Mouse (Mus musculus) B cell, adult 2 months (primary cell): Measurements from ENCODE around the gene Gse1.

Experiments used
- DNase-seq, 2 experiments: peaks; one replicate each; pipeline ENCODE4 v3.0.0; 2022

Gse1 gene

DNA sequence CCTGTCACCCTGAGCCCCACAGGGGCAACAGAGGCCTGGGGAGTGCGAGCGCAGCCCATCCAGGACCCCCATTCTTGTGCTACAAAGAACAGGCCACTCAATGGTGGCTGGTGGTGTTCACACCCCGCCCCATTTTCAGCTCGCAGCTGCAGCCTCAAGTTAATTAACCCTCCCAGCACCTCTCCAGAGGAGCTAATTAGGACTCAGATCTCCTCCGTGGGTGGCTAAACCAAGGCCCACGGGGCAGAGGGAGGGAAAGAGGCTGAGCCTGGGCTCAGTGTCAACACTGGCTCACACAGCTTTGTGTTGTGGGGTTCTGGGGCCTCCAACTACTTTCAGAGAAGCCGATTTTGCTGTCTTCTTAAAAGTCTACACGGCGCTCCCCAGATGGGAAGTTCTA lies 75.8 kb downstream of the Gse1 start:
- no peak for DNase-seq

DNA sequence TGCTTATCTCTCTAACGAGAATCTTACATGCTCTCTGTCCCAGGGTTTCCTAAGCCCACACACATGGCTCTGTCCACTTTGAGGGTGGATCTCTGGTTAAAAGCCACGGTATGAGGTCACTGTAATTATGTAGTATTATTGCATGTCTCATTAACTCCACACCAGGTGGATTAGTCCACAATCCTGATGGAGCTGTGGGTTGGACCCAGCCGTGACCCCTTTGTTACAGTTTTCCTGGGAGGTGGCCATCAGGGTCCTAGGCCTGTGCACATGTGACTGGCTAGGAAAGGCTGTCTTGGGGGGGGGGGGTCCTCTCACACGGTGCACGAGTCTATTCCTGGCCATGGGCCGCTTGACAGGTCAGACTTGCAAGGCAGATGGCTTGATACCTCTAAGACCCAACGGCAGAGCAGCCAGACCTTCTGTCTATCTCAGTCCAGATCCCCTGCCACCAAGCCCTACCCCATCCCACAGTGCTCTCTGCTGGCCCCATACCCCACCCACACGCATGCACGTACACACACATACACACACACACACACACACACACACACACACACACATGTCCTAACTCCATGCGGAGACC lies 77.6 kb downstream of the Gse1 start:
- DNase-seq = no peak

DNA sequence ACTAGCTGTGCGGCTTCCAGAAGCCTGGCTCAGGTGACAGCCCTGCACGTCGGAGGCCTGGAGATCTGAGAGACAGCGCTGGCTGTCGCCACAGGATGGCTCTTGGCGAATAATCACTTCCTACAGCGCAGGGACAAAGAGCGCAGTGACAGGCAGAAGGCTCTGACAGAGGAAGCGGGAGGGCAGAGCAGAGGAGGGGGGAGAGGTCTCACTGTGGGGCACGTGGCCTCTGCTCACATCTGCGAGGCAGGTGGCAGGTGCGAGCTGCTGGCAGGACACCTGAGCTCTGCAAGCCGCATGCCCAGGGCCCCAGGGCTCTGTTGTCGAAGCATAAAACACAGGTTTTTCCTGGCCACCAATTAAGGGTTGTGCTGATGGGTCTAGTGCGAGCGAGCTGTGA lies 78.8 kb downstream of the Gse1 start:
- peak in 1 of 2 experiments; percentile 34 for DNase-seq

DNA sequence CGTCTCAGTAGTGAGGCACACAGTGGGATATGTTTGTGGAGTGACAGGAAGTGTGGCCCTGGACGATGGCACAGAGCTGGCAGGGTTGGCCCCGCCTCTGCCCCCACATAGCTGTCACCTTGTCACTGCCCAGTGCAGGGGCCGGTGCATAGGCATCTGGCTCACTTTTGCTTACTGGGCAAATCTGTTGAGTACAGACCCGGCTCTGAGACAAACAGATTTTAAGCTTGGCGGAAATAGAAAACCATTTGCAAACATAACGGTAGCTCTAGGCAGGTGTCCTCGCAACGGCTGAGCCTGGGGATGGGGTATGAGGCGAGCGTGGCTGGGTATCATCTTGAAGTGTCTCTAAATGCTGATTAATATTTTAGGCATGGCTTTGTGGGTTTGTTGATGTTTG lies 79.3 kb downstream of the Gse1 start:
- DNase-seq = no peak

DNA sequence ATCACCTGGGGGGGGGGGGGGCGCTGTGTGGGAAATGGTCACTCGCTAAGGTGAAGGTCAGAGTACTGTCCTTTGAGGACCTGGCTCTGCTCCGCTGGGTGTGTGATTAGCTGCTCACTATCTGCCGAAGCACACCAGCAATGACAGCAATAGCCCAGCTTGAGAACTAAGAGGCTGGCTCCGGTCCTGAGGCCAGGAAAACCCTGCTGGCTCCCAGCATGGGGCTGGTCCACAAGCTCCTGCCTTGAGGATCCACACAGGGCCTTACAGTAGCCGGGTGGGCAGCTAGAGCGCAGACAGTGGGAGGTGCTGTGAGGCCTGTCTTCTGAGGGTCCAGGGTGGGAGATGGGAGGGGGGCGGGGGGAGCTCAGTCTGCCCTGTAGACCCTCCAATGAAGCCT lies 79.9 kb downstream of the Gse1 start:
- DNase-seq = no peak

DNA sequence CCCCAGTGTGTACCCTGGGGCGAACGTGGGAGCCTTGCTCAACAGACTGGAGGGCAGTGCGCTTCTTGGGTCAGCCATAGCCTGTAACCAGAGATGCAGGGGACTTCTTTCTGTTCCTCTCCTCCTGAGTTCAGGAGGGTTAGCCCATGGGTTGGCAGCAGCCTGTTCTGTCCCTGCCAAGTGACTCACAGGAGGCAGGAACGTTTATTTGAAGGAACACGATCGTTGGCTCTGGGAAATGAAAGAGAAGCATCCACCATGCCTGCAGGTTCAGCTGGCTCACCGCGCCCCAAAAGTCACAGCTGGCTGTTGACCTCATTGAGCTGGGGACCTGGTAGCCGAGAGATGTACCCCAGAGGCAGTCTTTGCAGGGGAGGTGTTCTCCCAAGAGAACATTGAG lies 80.3 kb downstream of the Gse1 start:
- no peak for DNase-seq

DNA sequence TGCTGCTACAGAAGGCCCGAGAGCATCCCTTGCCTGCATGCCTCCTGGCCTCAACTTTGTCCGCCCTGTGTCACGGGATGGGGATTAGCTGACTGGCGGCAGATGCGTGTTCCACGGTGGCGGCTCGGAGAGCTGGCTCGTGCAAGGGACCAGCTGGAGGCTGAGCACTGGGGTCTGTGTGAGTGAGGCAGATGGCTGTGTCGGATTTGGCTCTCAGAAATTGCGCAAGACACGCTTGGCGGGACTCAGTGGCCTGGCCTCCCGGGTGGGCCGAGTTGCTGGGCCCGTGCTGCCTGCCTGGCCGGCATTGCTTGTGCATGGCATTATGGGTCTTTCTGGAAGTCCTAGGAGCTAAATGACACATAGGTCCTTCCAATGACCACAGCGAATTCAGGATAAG lies 81.1 kb downstream of the Gse1 start:
- DNase-seq = no peak

DNA sequence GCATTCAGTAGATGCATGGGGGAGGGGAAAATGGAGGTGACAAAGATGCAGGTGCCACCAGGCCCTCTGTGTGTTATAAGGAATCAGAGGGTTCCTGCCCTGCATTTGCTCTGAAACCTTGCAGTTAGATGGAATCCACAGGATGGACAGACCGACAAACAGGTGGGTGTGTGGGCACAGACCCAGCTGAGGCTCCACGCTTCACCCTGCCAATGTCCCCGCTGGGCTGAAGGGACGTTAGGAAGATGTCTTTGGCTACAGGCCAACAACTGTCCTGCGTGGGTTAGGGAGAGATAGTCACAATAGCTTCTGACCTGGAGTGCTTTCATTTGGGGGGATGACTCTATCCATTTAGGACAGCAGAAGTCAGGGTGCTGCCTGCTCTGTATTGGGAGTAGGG lies 81.8 kb downstream of the Gse1 start:
- no peak for DNase-seq

DNA sequence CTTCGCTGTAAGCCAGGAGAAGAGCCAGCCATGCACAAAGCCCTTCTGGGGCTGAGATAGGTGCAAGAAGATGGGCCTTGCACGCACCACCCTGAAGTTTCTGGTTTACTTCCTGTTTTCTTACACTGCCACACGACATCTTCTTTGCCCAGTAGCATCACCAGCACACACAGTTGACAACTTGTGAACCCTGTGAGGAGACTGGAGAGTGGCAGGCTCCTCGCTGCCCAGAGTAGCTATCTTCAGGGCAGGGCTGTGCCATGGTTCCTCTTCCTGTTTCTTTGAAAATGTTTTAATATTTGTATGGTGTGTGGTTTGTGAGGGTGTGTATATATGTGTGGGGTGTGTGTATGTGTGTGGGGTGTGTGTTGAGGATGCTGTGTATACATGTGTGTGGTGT lies 84.2 kb downstream of the Gse1 start:
- DNase-seq = no peak

DNA sequence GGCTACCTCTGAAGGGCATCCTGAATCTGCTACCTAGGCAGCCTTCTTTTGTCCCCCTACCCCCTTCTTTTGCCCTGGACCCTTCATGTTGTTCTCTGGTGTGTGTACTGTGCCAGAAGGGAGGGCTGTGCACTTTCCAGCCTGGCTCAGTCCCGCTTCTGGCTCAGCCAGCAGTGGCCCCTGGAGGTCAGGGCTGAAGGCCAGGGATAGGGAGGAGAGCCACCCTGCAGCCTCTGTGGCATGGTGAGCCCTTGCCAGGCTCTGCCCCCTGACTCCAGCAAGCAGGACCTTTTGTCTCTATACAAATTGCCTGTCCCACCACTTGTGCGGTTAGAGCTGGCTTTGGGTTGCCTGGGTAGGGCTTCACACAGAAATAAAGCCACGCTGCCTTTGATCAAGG lies 85.4 kb downstream of the Gse1 start:
- DNase-seq = no peak

DNA sequence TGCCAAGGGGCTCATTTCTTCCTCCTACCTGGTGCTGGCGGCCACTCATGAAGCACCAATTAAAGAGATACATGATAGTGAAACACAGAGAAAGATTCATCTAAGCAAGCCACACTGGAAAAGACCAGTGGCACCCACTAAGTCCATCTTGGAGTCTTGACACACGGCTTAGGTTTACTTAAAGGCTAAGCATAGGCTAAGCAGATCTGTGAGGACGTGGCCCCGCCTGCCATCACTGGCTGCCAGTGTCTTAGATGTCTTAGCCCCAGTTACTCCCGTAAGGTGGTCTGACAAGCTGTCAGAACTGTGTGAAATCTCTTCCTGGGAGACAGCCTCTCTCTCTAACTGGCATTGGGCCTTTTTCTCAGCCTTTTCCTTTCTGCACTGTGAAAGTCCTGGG lies 86.7 kb downstream of the Gse1 start:
- no peak for DNase-seq

DNA sequence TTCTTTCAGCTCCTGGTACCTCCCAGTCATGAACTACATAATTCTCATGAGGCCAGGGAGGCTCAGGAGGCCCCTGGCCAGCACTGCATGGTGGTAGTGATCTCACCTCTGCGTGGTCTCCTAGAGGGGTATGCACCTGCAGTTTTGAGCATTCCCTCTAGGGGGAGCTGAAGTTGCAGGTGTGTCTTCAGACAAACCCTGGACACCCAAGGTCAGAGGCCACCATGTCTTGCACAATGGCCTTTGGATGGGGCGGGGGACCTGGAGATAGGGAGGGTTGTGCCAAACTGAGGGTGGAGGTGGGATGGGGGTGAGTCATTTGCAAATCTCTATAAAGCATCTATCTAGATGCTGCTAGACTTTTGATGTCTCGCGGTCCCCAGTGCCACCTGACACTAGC lies 87.4 kb downstream of the Gse1 start:
- peak; percentile 67 to 69 for DNase-seq

DNA sequence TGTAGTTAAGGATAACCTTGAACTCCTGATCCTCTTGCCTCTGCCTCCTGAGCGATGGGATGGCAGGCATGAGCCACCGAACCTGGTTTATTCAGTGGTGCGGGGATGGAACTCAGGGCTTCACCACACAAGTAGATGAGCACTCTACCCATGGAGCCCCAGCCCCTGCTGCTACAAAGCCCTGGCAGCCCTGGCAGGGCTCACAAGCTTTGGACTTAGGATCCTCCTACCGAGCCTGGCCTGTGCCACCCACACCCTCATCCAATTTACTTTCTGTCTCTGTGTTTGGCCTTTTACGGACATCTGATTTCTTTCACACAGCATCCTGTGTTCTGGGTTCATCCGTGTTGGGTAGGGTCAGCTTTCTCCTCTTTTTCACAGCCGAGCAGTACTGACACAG lies 88.5 kb downstream of the Gse1 start:
- DNase-seq = no peak

DNA sequence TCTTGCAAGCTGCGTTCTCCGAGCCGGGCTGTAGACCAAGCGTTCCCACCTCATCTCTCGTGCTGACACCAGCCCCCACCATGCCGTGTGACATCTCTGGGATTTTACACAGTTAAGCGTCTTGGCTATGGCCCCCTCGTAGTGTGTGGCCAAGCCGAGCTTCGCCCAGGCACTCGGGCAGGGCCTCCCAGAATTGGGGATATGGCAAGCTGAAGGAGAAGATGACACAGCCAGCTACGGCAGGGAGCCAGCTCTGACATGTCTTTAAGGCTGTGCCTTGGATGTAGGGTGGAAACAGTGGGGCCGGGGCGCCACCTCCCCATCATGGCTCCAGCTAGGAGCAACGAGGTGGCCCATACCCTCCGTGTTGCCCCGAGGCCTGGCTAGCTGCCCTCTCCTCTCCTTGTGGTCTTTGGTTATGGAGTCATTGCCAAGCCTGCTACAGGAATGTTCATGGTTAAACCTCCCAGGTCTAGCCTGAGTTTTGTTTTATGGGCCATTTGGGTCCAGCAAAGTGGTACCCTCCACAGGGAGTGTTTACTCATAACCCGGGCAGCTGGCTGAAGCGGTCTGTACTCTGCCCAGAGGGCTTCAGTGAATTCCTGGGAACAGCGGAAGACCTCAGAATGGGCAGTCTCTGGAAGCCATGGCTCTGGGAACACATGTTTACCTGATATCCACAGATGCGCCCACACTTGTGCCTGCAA lies 89.0 kb downstream of the Gse1 start:
- no peak for DNase-seq

DNA sequence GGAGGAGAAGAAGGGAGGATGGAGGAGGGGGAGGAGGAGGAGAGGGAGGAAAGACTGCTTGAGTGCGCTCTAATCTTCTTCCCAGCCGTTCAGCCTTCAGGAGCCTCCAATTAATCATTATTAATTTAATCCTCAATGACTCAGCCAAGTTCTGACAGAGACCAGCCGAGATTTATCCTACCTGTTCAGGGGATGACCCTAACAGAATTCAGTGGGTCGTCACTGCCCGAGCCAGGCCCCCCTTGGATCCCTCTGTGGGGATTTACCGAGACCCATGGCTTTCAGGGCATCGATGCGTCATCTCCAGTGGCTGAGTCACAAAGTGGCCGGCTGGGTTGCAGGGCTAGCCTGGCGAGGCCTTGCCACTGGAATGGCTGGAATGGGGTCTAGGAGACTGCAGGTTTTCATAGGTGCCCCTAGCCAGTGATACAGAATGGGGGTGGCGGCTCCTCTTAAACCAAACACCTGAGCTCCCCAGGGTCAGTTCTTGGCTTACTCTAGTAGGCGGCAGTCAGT lies 90.3 kb downstream of the Gse1 start:
- no peak for DNase-seq

DNA sequence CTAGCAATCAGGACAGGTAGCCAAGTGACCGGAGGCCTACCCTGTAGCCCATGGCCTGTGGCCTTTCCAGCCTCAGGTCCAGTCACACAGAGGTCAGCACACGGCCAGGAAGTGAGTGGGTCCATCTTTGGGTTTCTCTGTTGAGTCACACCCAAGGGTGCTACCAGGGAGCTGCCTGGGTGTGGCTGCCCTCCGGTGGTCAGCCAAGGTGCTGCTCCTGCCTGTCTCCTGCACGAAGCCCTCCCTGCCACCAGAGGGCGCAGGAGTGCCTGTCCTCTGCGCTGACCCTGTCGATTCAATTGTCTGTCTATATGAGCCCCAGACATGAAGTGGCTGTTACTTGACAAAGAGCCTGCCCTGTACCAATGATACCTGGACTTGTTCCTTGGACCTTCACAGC lies 91.2 kb downstream of the Gse1 start:
- peak; percentile 90 to 91 for DNase-seq

DNA sequence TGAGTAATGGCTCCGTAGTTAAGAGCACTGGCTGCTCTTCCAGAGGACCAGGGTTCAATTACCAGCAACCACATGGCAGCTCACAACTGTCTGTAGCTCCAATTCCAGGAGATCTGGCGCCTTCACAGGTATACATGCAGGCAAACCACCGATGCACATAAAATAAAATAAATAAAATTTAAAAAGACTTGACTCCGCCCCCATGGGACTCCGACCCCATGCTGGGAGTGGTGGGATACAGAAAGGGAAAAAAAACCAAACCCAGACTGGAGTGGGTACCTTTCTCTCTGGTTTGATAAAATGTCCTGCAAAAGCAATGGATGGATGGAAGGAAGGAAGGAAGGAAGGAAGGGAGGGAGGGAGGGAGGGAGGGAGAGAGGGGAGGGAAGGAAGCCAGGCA lies 91.9 kb downstream of the Gse1 start:
- no peak for DNase-seq

DNA sequence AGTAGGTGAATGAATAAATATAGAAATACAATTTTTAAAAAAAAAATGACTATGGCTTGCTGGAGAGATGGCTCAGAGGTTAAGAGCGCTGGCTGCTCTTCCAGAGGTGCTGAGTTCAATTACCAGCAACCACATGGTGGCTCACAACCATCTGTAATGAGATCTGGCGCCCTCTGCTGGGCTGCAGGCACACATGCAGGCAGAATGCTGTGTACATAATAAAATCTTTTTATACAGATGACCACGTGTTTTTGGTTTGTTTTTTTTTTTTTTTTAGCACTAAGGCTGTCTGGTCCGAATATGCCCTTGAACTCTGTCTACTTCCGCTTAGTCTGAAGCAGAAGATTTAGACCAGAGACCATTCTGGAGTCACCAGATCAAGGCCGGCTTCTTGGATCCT lies 93.5 kb downstream of the Gse1 start:
- DNase-seq = peak; percentile 71 to 72

DNA sequence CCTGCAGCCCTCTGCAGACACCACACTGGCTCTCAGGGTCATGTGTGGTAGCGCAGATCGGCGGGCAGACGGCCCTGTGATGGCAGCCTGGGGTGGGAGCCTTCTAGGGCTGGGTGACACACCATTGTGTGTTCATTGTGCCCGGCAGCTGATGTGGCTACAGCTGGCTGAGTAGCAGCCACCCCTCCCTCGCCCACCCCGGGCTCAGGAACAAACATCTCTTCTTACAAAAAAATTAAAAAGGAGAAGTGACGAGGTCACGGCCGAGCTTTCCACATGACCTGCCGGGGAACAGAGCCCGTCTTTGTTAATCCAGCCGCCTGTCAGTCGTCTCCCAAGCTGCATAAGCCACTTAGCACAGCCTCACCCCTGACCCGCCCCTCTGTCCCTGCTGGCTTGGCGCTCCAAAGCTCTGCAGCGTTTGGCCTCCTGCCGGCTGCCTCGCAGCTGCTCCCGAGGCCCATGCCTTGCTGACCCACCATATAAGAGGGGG lies 94.7 kb downstream of the Gse1 start:
- DNase-seq = peak; percentile 75 to 81

DNA sequence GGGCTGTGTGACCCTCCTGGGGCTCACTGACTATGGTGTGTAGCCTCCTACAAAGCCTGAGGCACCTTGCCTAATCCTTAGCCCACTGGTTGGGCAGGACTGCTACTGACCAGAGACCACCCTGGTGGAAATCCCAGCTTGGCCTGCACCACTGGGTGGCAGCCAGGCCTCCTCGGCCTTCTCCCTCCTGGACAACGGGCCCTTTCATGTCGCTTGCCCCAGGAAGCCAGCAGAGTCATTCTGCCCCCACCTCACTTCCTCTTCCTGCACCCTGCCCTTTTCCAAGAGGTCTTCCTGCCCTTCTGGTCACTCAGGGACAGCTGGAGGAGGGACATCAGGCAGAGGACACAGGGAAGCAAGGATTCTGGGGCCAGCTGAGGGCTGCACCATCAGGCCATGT lies 96.3 kb downstream of the Gse1 start:
- DNase-seq = no peak

DNA sequence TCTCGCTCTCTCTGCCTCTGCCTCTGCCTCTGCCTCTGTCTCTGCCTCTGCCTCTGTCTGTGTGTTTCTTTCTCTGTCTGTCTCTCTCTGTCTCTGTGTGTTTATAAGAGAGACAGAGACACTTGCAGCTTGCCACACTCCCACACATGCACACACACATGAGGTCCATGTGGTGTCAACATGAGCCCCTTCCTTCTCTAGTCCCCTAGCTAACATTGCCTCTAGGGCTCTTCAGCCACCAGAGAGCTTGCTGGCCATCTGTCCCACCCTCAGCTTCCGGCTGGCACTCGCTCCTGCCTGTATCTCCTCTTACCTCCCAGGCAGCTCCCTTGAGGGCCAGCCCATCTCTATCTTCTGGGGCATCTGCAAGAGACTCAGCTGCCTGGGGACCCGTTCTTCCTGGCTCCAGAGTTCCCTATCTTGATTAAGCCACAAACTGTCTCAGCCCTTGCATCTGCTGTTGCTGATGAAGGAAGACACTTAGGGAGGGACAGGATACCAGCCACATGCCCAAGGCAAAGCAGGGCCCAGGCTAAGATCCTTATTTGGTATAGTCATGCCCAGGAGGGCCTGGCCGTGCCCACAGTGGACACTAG lies 97.0 kb downstream of the Gse1 start:
- DNase-seq = no peak

DNA sequence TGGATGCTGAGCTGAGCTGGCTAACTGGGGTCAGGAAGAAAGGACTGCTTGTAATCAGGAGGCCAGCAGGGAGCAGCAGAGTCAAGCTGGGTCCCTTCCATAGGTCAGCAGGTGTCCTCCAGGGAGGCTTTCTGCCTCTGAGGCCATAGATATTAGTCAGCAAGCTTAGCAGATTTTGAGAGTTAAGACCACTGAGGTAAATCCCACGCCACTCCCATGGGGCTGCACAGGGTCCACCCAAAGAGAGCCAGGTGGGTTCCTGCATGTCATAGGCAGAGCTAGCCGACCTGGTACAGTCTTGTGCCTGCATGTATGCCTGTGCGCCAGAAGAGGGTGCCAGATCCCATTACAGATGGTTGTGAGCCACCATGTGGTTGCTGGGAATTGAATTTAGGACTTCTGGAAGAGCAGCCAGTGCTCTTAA lies 98.9 kb downstream of the Gse1 start:
- peak; percentile 50 to 55 for DNase-seq

DNA sequence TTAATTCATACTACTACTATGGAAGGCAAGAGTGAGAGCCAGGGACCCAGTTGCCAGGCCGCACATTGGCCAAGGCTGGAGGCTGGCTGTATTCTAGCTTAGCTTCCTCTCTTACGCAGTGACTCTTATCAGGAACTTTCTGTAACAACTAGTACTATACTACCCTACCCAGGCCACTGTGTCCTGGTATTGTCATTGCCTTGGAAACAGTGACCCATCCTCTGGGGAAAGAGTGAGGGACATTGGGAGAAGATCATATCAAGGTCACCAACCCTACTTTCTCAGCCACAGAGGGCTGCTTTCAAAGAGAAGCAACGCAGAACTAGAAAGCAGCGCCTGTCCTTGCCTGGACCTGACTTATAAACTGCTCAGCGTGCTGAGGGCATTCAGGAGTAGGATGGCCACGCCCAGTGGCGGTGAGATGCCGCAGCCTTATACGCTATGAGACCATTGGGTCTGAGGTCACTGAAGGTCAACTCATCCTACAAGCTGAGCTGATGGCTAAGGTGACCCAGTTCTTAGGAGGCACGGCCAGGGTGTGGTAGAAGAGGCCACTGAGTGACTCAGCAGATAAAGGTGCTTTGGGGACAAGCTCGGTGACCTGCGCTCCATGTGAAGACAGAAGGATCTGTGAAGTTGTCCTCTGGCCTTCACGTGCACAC lies 100.2 kb downstream of the Gse1 start:
- DNase-seq = no peak
